In the genomic region with DNA sequence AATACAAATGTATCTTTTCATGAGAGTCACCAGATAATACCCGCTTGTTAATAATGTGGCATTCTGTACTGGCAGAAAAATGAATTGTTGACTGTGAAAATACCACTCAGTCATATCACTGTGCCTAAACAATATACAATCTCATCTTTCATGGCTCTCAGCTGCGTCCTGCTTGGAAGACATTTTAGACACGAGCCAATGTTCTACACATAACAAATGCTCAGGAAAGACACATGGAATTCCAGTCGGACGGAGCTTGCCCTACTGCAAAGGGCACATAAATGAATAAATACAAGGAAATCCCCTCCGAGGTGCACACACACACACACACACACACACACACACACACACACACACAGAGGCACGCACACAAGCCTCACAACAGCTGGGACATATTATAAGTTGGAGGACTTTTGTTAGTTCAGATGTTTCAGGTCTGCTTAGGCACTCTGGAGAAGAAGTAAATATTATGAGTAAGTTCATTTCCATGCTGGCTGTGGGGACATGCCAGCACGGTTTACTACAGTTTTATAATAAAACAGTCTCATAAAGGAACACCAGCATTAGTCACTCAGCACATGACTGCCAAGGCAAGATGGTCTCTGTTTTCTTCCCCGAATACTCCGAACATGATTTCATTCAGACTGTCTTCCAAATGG, we compare ENCODE assay signal across 13 mouse cellular contexts. TPM values are rescaled to one million over a fixed set of nuclear protein-coding genes. Genes with fewer than 3 reads are reported as not detected.
DNase-seq lines count a peak whose midpoint lies in the region; ATAC-seq and TF ChIP-seq lines count a peak whose summit lies in the region.
"Had no signal": no experiment of that assay in that cellular context is flagged by ENCODE, and none has a peak within 500 bp of the region (broad histone marks: within the 10 kb centered on the region; RNA-seq: fewer than 3 reads in every experiment).

No protein-coding gene starts in this region.

- no peak for TF ChIP-seq POLR2A in myocyte (IDR thresholded peaks at IDR 0.05; ENCODE audit: insufficient read length, low read depth)

- H3K4me3 ChIP-seq in limb, embryonic 12.5 days (replicated peaks), result no peak overlapping the region
- H3K4me3 ChIP-seq in limb, embryonic 10.5 days, result no peak overlapping the region
- no peak overlapping the region for H3K4me3 ChIP-seq in embryonic facial prominence, embryonic 10.5 days
- H3K4me3 ChIP-seq in myocyte, result no peak overlapping the region
- H3K4me3 ChIP-seq: forebrain, embryonic 13.5 days had no signal

- H3K27ac ChIP-seq in limb, embryonic 12.5 days, result peak overlapping the region; percentile 50; the same call in 1 of the 2 replicates
- H3K27ac ChIP-seq in limb, embryonic 10.5 days, result no peak overlapping the region
- H3K27ac ChIP-seq in embryonic facial prominence, embryonic 10.5 days (replicated peaks), result no peak overlapping the region; the same call in 1 of the 2 replicates
- H3K27ac ChIP-seq: forebrain, embryonic 13.5 days; macrophage had no signal

- WGBS in limb, embryonic 12.5 days, result 51% methylated on average over 10 of the region's 10 CpGs
- 85% methylated on average over 10 of the region's 10 CpGs for WGBS in limb, embryonic 10.5 days
- WGBS in embryonic facial prominence, embryonic 10.5 days, result 55% methylated on average over 10 of the region's 10 CpGs

- H3K27me3 ChIP-seq in limb, embryonic 12.5 days, result no peaks in the 10 kb centered on the region
- H3K27me3 ChIP-seq in limb, embryonic 10.5 days (ENCODE audit: low read depth, poor library complexity, severe bottlenecking), result no peaks in the 10 kb centered on the region
- no peaks in the 10 kb centered on the region for H3K27me3 ChIP-seq in embryonic facial prominence, embryonic 10.5 days (replicated peaks; ENCODE audit: low read depth, poor library complexity, severe bottlenecking)
- no peaks in the 10 kb centered on the region for H3K27me3 ChIP-seq in myocyte (ENCODE audit: control insufficient read depth, insufficient read depth, insufficient read length)
- H3K27me3 ChIP-seq: forebrain, embryonic 13.5 days had no signal

- no peaks in the 10 kb centered on the region for H3K36me3 ChIP-seq in limb, embryonic 12.5 days
- H3K36me3 ChIP-seq in limb, embryonic 10.5 days, result no peaks in the 10 kb centered on the region
- no peaks in the 10 kb centered on the region for H3K36me3 ChIP-seq in embryonic facial prominence, embryonic 10.5 days (replicated peaks)
- no peaks in the 10 kb centered on the region for H3K36me3 ChIP-seq in myocyte (ENCODE audit: control insufficient read depth, insufficient read depth)

- H3K4me2 ChIP-seq in limb, embryonic 12.5 days, result no peak overlapping the region
- H3K4me2 ChIP-seq in myocyte (ENCODE audit: low read depth), result peak overlapping the region; percentile 40
- H3K4me2 ChIP-seq: forebrain, embryonic 13.5 days had no signal

- ATAC-seq in limb, embryonic 12.5 days (ENCODE audit: insufficient number of reproducible peaks, insufficient read depth, low FRiP score, low TSS enrichment, low read depth), result no peak
- ATAC-seq: forebrain, embryonic 13.5 days had no signal

- no peaks in the 10 kb centered on the region for H3K9me3 ChIP-seq in limb, embryonic 12.5 days
- H3K9me3 ChIP-seq in limb, embryonic 10.5 days (replicated peaks), result no peaks in the 10 kb centered on the region
- H3K9me3 ChIP-seq in embryonic facial prominence, embryonic 10.5 days, result no peaks in the 10 kb centered on the region
- H3K9me3 ChIP-seq: forebrain, embryonic 13.5 days had no signal

- H3K4me1 ChIP-seq in limb, embryonic 12.5 days (replicated peaks), result peaks cover 20% of the 10 kb centered on the region
- H3K4me1 ChIP-seq in limb, embryonic 10.5 days, result peaks cover 11% of the 10 kb centered on the region
- peaks cover 22% of the 10 kb centered on the region for H3K4me1 ChIP-seq in embryonic facial prominence, embryonic 10.5 days
- H3K4me1 ChIP-seq: forebrain, embryonic 13.5 days had no signal

- no peak for DNase-seq in limb, embryonic 10.5 days (ENCODE audit: low spot score)
- DNase-seq in NIH3T3 (ENCODE audit: low read depth), result peak; percentile 93
- DNase-seq in embryonic facial prominence, embryonic 10.5 days (ENCODE audit: low spot score), result peak; percentile 53
- no peak for DNase-seq in ovary, postnatal 14 days (ENCODE audit: low spot score)
- no peak for DNase-seq in gastrocnemius, postnatal 25 days
- DNase-seq: adrenal gland, postnatal 14 days; cerebellum, adult 2 months; right cerebral cortex, adult 18-20 months had no signal

- no peak overlapping the region for H3K9ac ChIP-seq in limb, embryonic 12.5 days (replicated peaks)
- H3K9ac ChIP-seq: forebrain, embryonic 13.5 days had no signal

- no peak overlapping the region for H3ac ChIP-seq in myocyte (ENCODE audit: control insufficient read depth, insufficient read length)

- H3K79me2 ChIP-seq in myocyte (ENCODE audit: control insufficient read depth, insufficient read depth), result no peaks in the 10 kb centered on the region

TF ChIP-seq in myocyte, 11 proteins besides CTCF, POLR2A, EP300 and RAD21:
- no peak for TF ChIP-seq MAX (IDR thresholded peaks at IDR 0.05; ENCODE audit: low read depth)
- no peak for TF ChIP-seq E2F4 (IDR thresholded peaks at IDR 0.05; ENCODE audit: insufficient read depth)
- no peak for TF ChIP-seq TCF3 (IDR thresholded peaks at IDR 0.05; ENCODE audit: insufficient read length, low read depth)
- no peak for TF ChIP-seq POLR2AphosphoS2 (IDR thresholded peaks at IDR 0.05; ENCODE audit: insufficient read length, low read depth)
- peak; percentile 66 for TF ChIP-seq USF1 (IDR thresholded peaks at IDR 0.05; ENCODE audit: low read depth)
- peak in 2 of 3 experiments; percentile 5 to 24 for TF ChIP-seq MYOD1 (IDR thresholded peaks at IDR 0.05; ENCODE audit: control insufficient read depth in 1 of 3, insufficient read length in 2 of 3, low read depth in 2 of 3)
- no peak for TF ChIP-seq SRF (IDR thresholded peaks at IDR 0.05; ENCODE audit: control insufficient read depth, insufficient read length, low read depth)
- TF ChIP-seq MYOG (IDR thresholded peaks at IDR 0.05; ENCODE audit: control insufficient read depth in 1 of 3, insufficient read depth in 1 of 3, insufficient read length in 2 of 3, low read depth in 2 of 3), result no peak
TF ChIP-seq in myocyte: peak in this region for 2.

RNA-seq across cellular contexts. Expression of a gene that starts 14.1 kb away (rescaled TPM):
- 4.2 and 5.9 TPM in 2 replicates for polyA plus RNA-seq in limb, embryonic 12.5 days (2016; fragmentation: Nextera tagmentation; extraction: Ambion mirVana)
- 0.26 TPM in 1 of 2 replicates, not detected in the other for polyA plus RNA-seq in limb, embryonic 10.5 days (2016; fragmentation: Nextera tagmentation; extraction: Ambion mirVana)
- polyA plus RNA-seq in embryonic facial prominence, embryonic 10.5 days (2016; fragmentation: Nextera tagmentation; extraction: Ambion mirVana), result 0.08 and 0.22 TPM in 2 replicates
- 17.5 TPM for polyA plus RNA-seq in myocyte (2012; fragmentation: generic; extraction: Trizol)
- 10 to 100 TPM; 15.2 to 26.1 TPM for total RNA-seq in gastrocnemius, postnatal 25 days (2021)
- total RNA-seq: hematopoietic stem cell, adult 5-6 weeks had no signal
- polyA plus RNA-seq: forebrain, embryonic 13.5 days; macrophage had no signal

Comparison
In these comparisons a context has a peak if more than half of its experiments do, and no peak if none do; other contexts are left out.
1. DNase-seq: peak in NIH3T3 (single experiment) and embryonic facial prominence, embryonic 10.5 days (single experiment); none in limb, embryonic 10.5 days (single experiment), ovary, postnatal 14 days (single experiment) and gastrocnemius, postnatal 25 days (single experiment).